Mouse (Mus musculus) urinary bladder, postnatal 25 days (tissue): ENCODE results near the gene Mtmr4.

ENCODE experiments used
- DNase-seq: peaks from one replicate; pipeline ENCODE4 v3.0.0; 2022; ENCODE audit warnings: low spot score

Gene Mtmr4

GRCm38 (mm10) chr11:87581933-87582710 is 9.8 kb upstream of the Mtmr4 start:
- DNase-seq = no peak

- DNase-seq = no peak
Measured at GRCm38 (mm10) chr11:87583291-87584034, 8.5 kb upstream of the Mtmr4 start.

- no peak for DNase-seq
Measured at GRCm38 (mm10) chr11:87584711-87585505, 7.1 kb upstream of the Mtmr4 start.

GRCm38 (mm10) chr11:87587211-87587874 is 4.6 kb upstream of the Mtmr4 start:
- no peak for DNase-seq

GRCm38 (mm10) chr11:87589605-87590004 is 2.4 kb upstream of the Mtmr4 start:
- no peak for DNase-seq

- DNase-seq = no peak
Measured at GRCm38 (mm10) chr11:87590841-87591525, 979 bp upstream of the Mtmr4 start.

- DNase-seq = no peak
Measured at GRCm38 (mm10) chr11:87592354-87592695, 363 bp downstream of the Mtmr4 start.

- DNase-seq = no peak
Measured at GRCm38 (mm10) chr11:87592713-87593598, 994 bp downstream of the Mtmr4 start.

- peak; percentile 74 for DNase-seq
Measured at GRCm38 (mm10) chr11:87595327-87595841, 3.4 kb downstream of the Mtmr4 start.

GRCm38 (mm10) chr11:87595976-87596375 is 4.0 kb downstream of the Mtmr4 start:
- no peak for DNase-seq

GRCm38 (mm10) chr11:87596492-87596891 is 4.5 kb downstream of the Mtmr4 start:
- no peak for DNase-seq

- no peak for DNase-seq
Measured at GRCm38 (mm10) chr11:87597061-87597460, 5.1 kb downstream of the Mtmr4 start.

GRCm38 (mm10) chr11:87599395-87600089 is 7.6 kb downstream of the Mtmr4 start:
- no peak for DNase-seq

- no peak for DNase-seq
Measured at GRCm38 (mm10) chr11:87600322-87600853, 8.4 kb downstream of the Mtmr4 start.

- no peak for DNase-seq
Measured at GRCm38 (mm10) chr11:87602234-87602633, 10.3 kb downstream of the Mtmr4 start.

- DNase-seq = no peak
Measured at GRCm38 (mm10) chr11:87603571-87603970, 11.6 kb downstream of the Mtmr4 start.

GRCm38 (mm10) chr11:87609264-87609663 is 17.3 kb downstream of the Mtmr4 start:
- no peak for DNase-seq

- DNase-seq = no peak
Measured at GRCm38 (mm10) chr11:87611547-87611946, 19.6 kb downstream of the Mtmr4 start.

- no peak for DNase-seq
Measured at GRCm38 (mm10) chr11:87613972-87614371, 22.0 kb downstream of the Mtmr4 start.
